Mouse (Mus musculus): ENCODE results near the gene Tgm6. TPM values are rescaled to one million over a fixed set of nuclear protein-coding genes. Genes with fewer than 3 reads are reported as not detected.
A peak's percentile ranks its signal among the peaks of the same experiment; 100 is the strongest.

Gene Tgm6
- polyA plus RNA-seq, 1 experiment from 2014 or later: not detected

DNA sequence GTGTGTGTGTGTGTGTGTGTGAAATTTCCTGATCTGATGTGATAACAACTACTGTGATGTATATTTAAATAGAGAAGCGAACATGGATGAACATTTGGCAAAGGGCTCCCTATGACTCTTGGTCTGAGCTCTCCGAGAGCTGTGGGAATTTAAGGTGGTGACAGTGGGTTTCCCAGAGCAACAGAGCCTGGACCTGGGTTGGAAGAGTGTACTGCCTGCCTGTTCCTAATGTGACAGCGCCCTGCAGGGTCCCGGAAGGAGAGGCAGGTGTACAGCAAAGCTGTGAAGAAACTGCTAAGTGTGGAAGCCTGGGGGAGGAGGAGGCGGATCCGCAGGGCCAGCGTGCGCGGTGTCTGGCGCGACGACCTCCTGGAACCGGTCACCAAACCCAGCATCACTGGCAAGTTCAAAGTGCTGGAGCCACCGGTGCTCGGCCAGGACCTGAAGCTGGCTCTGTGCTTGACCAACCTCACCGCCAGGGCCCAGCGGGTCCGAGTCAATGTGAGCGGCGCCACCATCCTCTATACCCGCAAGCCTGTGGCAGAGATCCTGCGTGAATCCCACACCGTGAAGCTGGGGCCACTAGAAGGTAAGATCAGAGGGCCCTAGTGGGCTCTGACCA is 32.6 kb downstream of the Tgm6 start:
- H3K4me1 ChIP-seq (replicated peaks; ENCODE audit: control insufficient read depth, insufficient read depth, low read length): no peaks in the 10 kb centered on the region
- H3K36me3 ChIP-seq (ENCODE audit: control insufficient read depth, insufficient read depth, low read length): no peaks in the 10 kb centered on the region
- ATAC-seq (ENCODE audit: low read depth): no peak
- 76% methylated on average over 23 of the region's 23 CpGs for WGBS
- no peak overlapping the region for H3K9ac ChIP-seq (ENCODE audit: low read length)
- H3K27ac ChIP-seq (ENCODE audit: low read length): no peak overlapping the region
- no peaks in the 10 kb centered on the region for H3K9me3 ChIP-seq (ENCODE audit: control insufficient read depth, low read length)
- no peak overlapping the region for H3K4me2 ChIP-seq (ENCODE audit: low read depth, low read length)
- no peaks in the 10 kb centered on the region for H3K27me3 ChIP-seq (ENCODE audit: control insufficient read depth, insufficient read depth, low read depth, low read length)
- H3K4me3 ChIP-seq (ENCODE audit: low read length): no peak overlapping the region

DNA sequence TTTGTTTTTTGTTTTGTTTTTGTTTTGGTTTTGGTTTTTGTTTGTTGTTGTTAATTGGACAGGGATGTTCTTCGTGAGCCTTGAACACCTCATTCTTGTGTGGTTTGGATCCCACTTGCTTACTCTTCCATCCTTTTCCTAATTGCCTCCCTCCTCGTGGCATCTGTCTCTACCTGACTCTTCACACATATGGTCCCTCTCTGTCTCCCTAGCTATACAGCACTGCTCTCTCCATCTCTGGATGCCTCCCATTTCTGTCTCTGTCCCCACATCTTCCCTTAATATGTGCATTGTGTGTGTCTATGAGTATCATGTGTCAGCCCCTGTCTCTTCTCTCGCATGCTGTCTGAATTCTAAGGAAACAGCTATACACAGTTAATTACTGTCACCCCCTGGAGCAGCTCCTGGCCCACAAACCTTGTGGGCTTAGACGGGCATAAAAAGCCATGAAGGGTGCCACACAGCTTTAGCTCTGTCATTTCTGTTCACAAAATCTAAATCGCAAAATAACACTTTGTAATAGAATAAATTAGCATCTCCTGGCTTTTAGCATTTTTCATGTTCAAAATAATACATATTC is 34.0 kb downstream of the Tgm6 start:
- Histone ChIP-seq H3K9ac (ENCODE audit: low read length) (no peak overlapping the region), H3K9me3 (ENCODE audit: control insufficient read depth, low read length) (no peaks in the 10 kb centered on the region), H3K27me3 (ENCODE audit: control insufficient read depth, insufficient read depth, low read depth, low read length) (no peaks in the 10 kb centered on the region), H3K4me3 (ENCODE audit: low read length) (no peak overlapping the region), H3K27ac (ENCODE audit: low read length) (no peak overlapping the region), H3K36me3 (ENCODE audit: control insufficient read depth, insufficient read depth, low read length) (no peaks in the 10 kb centered on the region), H3K4me2 (ENCODE audit: low read depth, low read length) (no peak overlapping the region), H3K4me1 (replicated peaks; ENCODE audit: control insufficient read depth, insufficient read depth, low read length) (no peaks in the 10 kb centered on the region)
- no peak for ATAC-seq (ENCODE audit: low read depth)
- WGBS: 67% methylated on average over 5 of the region's 5 CpGs

DNA sequence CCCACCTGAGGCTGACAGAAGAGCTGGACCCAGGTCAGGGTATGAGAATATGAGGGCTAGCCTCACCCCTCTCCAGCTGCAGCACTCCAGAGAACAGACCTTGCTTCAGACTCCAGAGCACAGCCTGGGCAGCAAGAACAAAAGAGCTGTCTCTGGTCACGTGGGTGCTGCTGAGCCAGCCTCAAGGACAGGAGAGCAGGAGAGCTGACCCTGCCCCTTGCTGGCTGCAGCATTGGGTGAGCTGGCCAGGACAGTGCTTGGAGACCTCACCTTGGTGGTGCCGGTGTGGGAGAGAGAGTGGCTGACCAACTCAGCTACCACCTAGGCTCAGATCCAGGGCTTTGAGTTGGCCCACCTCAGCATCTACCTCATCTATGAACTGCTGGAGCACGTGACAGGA is 43.0 kb downstream of the Tgm6 start:
- Histone ChIP-seq H3K27ac (ENCODE audit: low read length) (no peak overlapping the region), H3K4me1 (replicated peaks; ENCODE audit: control insufficient read depth, insufficient read depth, low read length) (no peaks in the 10 kb centered on the region), H3K27me3 (ENCODE audit: control insufficient read depth, insufficient read depth, low read depth, low read length) (no peaks in the 10 kb centered on the region), H3K9me3 (ENCODE audit: control insufficient read depth, low read length) (no peaks in the 10 kb centered on the region), H3K4me3 (ENCODE audit: low read length) (no peak overlapping the region), H3K4me2 (ENCODE audit: low read depth, low read length) (no peak overlapping the region), H3K36me3 (ENCODE audit: control insufficient read depth, insufficient read depth, low read length) (no peaks in the 10 kb centered on the region), H3K9ac (ENCODE audit: low read length) (no peak overlapping the region)
- ATAC-seq (ENCODE audit: low read depth): no peak
- 73% methylated on average over 3 of the region's 3 CpGs for WGBS

DNA sequence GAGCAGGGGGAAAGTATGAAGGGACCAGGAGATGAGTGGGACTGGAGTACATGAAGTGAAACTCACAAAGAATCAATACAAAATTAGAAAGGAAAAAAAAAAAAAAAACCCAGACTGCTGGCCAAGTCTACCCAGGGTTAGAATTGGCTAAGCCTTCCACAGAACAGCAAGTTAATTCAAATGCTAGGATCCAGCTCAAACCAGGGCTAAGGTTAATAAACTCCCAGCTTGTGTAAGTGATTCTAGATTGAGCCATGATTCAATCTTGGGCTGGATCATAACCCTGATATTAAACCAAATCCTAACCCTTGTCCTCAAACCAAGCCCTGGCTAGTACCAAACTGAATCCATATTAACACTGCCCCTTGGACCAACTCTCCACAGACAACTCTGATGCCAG is 43.6 kb downstream of the Tgm6 start:
- no peaks in the 10 kb centered on the region for H3K4me1 ChIP-seq (replicated peaks; ENCODE audit: control insufficient read depth, insufficient read depth, low read length)
- no peaks in the 10 kb centered on the region for H3K36me3 ChIP-seq (ENCODE audit: control insufficient read depth, insufficient read depth, low read length)
- no peaks in the 10 kb centered on the region for H3K9me3 ChIP-seq (ENCODE audit: control insufficient read depth, low read length)
- H3K27me3 ChIP-seq (ENCODE audit: control insufficient read depth, insufficient read depth, low read depth, low read length): no peaks in the 10 kb centered on the region
- no peak for ATAC-seq (ENCODE audit: low read depth)
- no peak overlapping the region for H3K27ac ChIP-seq (ENCODE audit: low read length)
- no peak overlapping the region for H3K4me3 ChIP-seq (ENCODE audit: low read length)
- no peak overlapping the region for H3K4me2 ChIP-seq (ENCODE audit: low read depth, low read length)
- H3K9ac ChIP-seq (ENCODE audit: low read length): no peak overlapping the region

DNA sequence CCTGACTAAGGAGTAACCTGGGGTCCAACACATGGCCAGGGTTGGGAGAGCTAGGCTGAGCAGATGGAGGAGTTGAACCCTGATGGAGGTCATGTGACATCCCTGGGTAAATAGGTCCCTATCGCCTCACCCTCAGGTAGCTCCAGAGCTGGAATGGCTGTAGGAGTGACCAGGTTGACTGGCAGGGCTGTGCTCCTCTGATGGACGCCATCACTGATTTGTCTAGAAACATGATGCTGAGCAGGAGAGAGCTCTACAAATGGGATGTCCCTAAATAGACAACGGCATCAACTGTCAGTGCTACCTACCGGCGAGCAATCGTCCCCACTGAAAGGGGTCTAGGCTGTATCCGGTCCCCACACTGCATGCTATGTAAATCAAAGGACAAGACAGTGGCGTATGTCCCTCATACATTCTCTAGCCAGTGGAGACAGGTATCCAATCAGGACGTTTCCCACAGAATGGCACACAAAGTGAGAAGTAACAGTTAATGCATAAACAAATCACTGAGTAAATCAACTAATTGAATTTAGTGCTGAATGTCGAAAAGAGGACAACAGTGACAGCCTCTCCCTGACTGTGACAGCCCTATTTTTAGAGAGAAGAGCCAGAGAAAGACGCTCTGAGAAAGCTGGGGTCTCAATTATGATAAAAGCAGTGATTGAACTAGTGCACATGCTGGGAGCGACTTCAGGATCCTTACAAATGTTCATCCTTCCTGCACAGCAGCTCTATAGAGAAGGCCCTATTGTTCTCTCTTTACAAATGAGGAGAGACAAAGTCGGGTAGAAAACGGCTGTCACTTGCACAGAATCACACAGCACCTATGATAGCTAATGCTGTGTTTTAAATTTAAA is 45.2 kb downstream of the Tgm6 start:
- Histone ChIP-seq H3K27me3 (ENCODE audit: control insufficient read depth, insufficient read depth, low read depth, low read length) (no peaks in the 10 kb centered on the region), H3K4me3 (ENCODE audit: low read length) (no peak overlapping the region), H3K36me3 (ENCODE audit: control insufficient read depth, insufficient read depth, low read length) (no peaks in the 10 kb centered on the region), H3K27ac (ENCODE audit: low read length) (no peak overlapping the region), H3K9me3 (ENCODE audit: control insufficient read depth, low read length) (no peaks in the 10 kb centered on the region), H3K9ac (ENCODE audit: low read length) (no peak overlapping the region), H3K4me1 (replicated peaks; ENCODE audit: control insufficient read depth, insufficient read depth, low read length) (no peaks in the 10 kb centered on the region), H3K4me2 (ENCODE audit: low read depth, low read length) (no peak overlapping the region)
- WGBS: 63% methylated on average over 14 of the region's 14 CpGs
- ATAC-seq (ENCODE audit: low read depth): no peak

DNA sequence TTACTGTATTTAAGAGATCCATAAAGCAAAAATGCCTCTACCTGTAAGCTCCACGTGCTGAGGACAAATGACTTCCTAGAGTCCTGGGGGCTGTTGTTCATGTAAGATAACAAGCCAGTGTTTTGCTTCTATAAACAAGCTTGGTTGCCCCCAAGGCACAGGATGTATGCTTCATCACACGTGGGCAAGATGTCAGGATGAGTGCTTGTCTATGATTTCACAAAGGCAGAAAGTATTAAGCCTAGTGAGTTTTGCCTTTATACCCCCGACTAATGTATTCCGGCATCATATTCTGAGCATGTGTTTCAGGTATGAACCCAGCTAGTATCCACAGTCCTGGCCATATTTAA is 45.8 kb downstream of the Tgm6 start:
- WGBS: 49% methylated on average over 4 of the region's 4 CpGs
- H3K4me3 ChIP-seq (ENCODE audit: low read length): no peak overlapping the region
- H3K27ac ChIP-seq (ENCODE audit: low read length): no peak overlapping the region
- H3K4me1 ChIP-seq (replicated peaks; ENCODE audit: control insufficient read depth, insufficient read depth, low read length): no peaks in the 10 kb centered on the region
- H3K4me2 ChIP-seq (ENCODE audit: low read depth, low read length): no peak overlapping the region
- no peak for ATAC-seq (ENCODE audit: low read depth)
- no peaks in the 10 kb centered on the region for H3K27me3 ChIP-seq (ENCODE audit: control insufficient read depth, insufficient read depth, low read depth, low read length)
- no peak overlapping the region for H3K9ac ChIP-seq (ENCODE audit: low read length)
- H3K9me3 ChIP-seq (ENCODE audit: control insufficient read depth, low read length): no peaks in the 10 kb centered on the region
- peaks cover 2% of the 10 kb centered on the region; the same call in 1 of the 2 replicates for H3K36me3 ChIP-seq (ENCODE audit: control insufficient read depth, insufficient read depth, low read length)

DNA sequence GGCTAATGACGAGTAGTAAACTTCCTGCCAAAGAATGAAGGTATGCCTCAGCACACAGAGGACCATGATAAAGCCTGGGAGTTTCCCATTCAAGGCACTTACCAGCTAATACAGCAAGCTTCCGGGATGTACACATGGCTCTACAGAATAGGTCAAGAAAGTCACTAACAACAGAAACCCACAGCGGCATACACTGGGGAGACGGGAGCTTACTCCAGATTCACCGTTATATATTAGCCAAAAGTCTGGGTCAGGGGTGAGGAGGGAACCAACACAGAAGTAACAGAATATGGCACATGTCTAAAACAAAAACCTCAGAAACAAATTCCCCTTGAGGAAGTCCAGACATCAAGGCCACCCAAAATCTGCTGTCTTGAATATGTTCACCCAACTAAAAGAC is 50.5 kb downstream of the Tgm6 start:
- no peak overlapping the region for H3K9ac ChIP-seq (ENCODE audit: low read length)
- no peaks in the 10 kb centered on the region for H3K4me1 ChIP-seq (replicated peaks; ENCODE audit: control insufficient read depth, insufficient read depth, low read length)
- ATAC-seq (ENCODE audit: low read depth): no peak
- 72% methylated on average over 5 of the region's 5 CpGs for WGBS
- no peak overlapping the region for H3K4me3 ChIP-seq (ENCODE audit: low read length)
- no peaks in the 10 kb centered on the region for H3K27me3 ChIP-seq (ENCODE audit: control insufficient read depth, insufficient read depth, low read depth, low read length)
- no peak overlapping the region for H3K4me2 ChIP-seq (ENCODE audit: low read depth, low read length)
- H3K36me3 ChIP-seq (ENCODE audit: control insufficient read depth, insufficient read depth, low read length): peaks cover 2% of the 10 kb centered on the region
- no peak overlapping the region for H3K27ac ChIP-seq (ENCODE audit: low read length)
- no peaks in the 10 kb centered on the region for H3K9me3 ChIP-seq (ENCODE audit: control insufficient read depth, low read length)

DNA sequence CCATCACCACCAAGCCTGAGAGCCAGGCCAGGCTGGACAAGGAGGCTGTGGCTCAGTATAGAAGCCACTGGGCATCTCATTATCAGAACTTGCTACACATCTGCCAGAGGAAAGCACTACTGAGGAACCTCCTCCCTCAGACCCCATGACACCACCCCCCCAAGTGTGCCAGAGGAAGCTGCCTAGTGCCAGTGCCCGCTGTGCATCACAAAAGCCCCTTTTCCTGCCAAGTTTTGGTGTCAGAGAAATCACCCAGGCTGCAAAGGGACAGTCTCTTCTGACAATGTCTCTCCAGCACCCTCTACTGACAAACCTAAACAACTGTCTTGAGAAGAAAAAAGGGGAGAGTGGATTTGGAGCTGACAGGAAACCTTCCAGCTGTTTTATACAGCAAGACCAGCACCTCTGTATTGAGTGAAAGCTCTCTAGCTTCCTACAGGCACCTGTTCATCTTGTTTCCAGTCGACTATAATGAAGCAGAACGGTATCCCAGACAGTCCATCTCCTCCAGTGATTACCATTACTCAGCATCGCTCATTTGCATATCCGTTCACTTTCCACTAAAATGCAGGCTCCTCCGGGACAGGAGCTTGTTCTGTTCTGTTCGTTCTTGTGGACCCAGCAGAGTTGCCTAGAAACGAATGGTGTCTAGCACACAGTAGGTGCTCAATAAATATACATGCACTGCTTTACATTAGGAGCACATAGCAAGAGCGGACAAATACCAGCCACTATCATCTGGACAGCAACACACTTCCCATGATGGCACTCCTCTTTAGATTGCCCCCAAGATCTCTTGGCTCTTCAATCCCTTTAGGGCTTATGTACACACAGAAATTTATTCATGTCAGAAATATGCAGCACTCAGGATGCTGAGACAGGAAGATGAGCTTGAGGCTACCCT is 54.3 kb downstream of the Tgm6 start:
- Histone ChIP-seq H3K9ac (ENCODE audit: low read length) (no peak overlapping the region), H3K27me3 (ENCODE audit: control insufficient read depth, insufficient read depth, low read depth, low read length) (no peaks in the 10 kb centered on the region), H3K4me2 (ENCODE audit: low read depth, low read length) (no peak overlapping the region), H3K9me3 (ENCODE audit: control insufficient read depth, low read length) (no peaks in the 10 kb centered on the region), H3K27ac (ENCODE audit: low read length) (no peak overlapping the region), H3K36me3 (ENCODE audit: control insufficient read depth, insufficient read depth, low read length) (peaks cover 19% of the 10 kb centered on the region), H3K4me1 (replicated peaks; ENCODE audit: control insufficient read depth, insufficient read depth, low read length) (no peaks in the 10 kb centered on the region), H3K4me3 (ENCODE audit: low read length) (no peak overlapping the region)
- ATAC-seq (ENCODE audit: low read depth): peak; percentile 28
- 65% methylated on average over 9 of the region's 9 CpGs for WGBS

DNA sequence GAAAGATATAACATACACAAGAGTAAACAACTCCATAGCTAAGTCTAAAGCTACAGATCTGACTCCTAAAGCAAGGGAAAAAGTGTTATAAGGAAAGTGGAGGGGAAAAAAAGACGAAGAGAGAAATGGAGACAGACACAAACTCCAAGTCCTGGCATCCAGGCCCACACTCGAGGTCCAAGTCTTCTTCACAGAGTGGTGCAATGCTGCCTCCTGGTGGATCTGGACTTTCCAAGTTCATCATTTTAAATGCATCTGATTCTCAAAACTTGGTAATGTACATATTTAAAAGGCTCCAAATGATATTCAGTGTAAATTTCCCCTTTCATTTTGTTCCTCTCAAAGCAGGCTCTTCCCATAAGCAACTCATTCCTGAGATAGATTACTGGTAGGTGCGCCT is 55.6 kb downstream of the Tgm6 start:
- H3K9ac ChIP-seq (ENCODE audit: low read length): no peak overlapping the region
- no peak overlapping the region for H3K4me3 ChIP-seq (ENCODE audit: low read length)
- no peak for ATAC-seq (ENCODE audit: low read depth)
- peaks cover 32% of the 10 kb centered on the region for H3K36me3 ChIP-seq (ENCODE audit: control insufficient read depth, insufficient read depth, low read length)
- 50% methylated on average over 3 of the region's 3 CpGs for WGBS
- H3K27ac ChIP-seq (ENCODE audit: low read length): no peak overlapping the region
- no peaks in the 10 kb centered on the region for H3K4me1 ChIP-seq (replicated peaks; ENCODE audit: control insufficient read depth, insufficient read depth, low read length)
- H3K9me3 ChIP-seq (ENCODE audit: control insufficient read depth, low read length): no peaks in the 10 kb centered on the region
- no peak overlapping the region for H3K4me2 ChIP-seq (ENCODE audit: low read depth, low read length)
- no peaks in the 10 kb centered on the region for H3K27me3 ChIP-seq (ENCODE audit: control insufficient read depth, insufficient read depth, low read depth, low read length)
